Mouse (Mus musculus): ENCODE measurements at regions not wholly inside any gene's neighbourhood (a gene's known extent, or its start where the extent isn't known, plus 50 kb on each side); places are given as distances from the start of the nearest gene placed in this dataset.

- Histone ChIP-seq H3K36me3 (ENCODE audit: control insufficient read depth, insufficient read depth, low read length) (no peaks in the 10 kb centered on the region), H3K4me1 (ENCODE audit: control insufficient read depth in 2 of 2, insufficient read depth in 2 of 2, low read length in 2 of 2) (no peaks in the 10 kb centered on the region), H3K9me3 (ENCODE audit: control insufficient read depth, low read length) (no peaks in the 10 kb centered on the region), H3K27ac (replicated peaks in 1 of 2; ENCODE audit: control insufficient read depth in 1 of 2, insufficient read depth in 1 of 2, low read depth in 2 of 2, low read length in 2 of 2) (no peak overlapping the region), H3K27me3 (ENCODE audit: control insufficient read depth, insufficient read depth, low read length) (no peaks in the 10 kb centered on the region), H3K4me2 (ENCODE audit: low read length) (no peak overlapping the region), H3K4me3 (ENCODE audit: control insufficient read depth in 1 of 2, insufficient read depth in 1 of 2, low read depth in 1 of 2, low read length in 2 of 2) (no peak overlapping the region), H3K9ac (ENCODE audit: low read length) (no peak overlapping the region)
- no peak for ATAC-seq (ENCODE audit: insufficient number of reproducible peaks, insufficient read depth, low FRiP score, low read depth)
Measured at GRCm38 (mm10) chr4:75791789-75792188, 513.7 kb upstream of the Dmac1 start.

GRCm38 (mm10) chr4:75790920-75791589, 513.0 kb upstream of the Dmac1 start:
- no peak overlapping the region for H3K4me3 ChIP-seq (ENCODE audit: control insufficient read depth in 1 of 2, insufficient read depth in 1 of 2, low read depth in 1 of 2, low read length in 2 of 2)
- no peaks in the 10 kb centered on the region for H3K27me3 ChIP-seq (ENCODE audit: control insufficient read depth, insufficient read depth, low read length)
- H3K9ac ChIP-seq (ENCODE audit: low read length) = no peak overlapping the region
- no peak overlapping the region for H3K27ac ChIP-seq (replicated peaks in 1 of 2; ENCODE audit: control insufficient read depth in 1 of 2, insufficient read depth in 1 of 2, low read depth in 2 of 2, low read length in 2 of 2)
- WGBS = 82% methylated on average over 1 of the region's 1 CpGs
- H3K9me3 ChIP-seq (ENCODE audit: control insufficient read depth, low read length) = no peaks in the 10 kb centered on the region
- no peak overlapping the region for H3K4me2 ChIP-seq (ENCODE audit: low read length)
- no peaks in the 10 kb centered on the region for H3K36me3 ChIP-seq (ENCODE audit: control insufficient read depth, insufficient read depth, low read length)
- no peak for ATAC-seq (ENCODE audit: insufficient number of reproducible peaks, insufficient read depth, low FRiP score, low read depth)
- no peaks in the 10 kb centered on the region for H3K4me1 ChIP-seq (ENCODE audit: control insufficient read depth in 2 of 2, insufficient read depth in 2 of 2, low read length in 2 of 2)

GRCm38 (mm10) chr4:75787405-75787804, 509.3 kb upstream of the Dmac1 start:
- no peak overlapping the region for H3K4me3 ChIP-seq (ENCODE audit: control insufficient read depth in 1 of 2, insufficient read depth in 1 of 2, low read depth in 1 of 2, low read length in 2 of 2)
- ATAC-seq (ENCODE audit: insufficient number of reproducible peaks, insufficient read depth, low FRiP score, low read depth) = no peak
- H3K36me3 ChIP-seq (ENCODE audit: control insufficient read depth, insufficient read depth, low read length) = no peaks in the 10 kb centered on the region
- H3K4me1 ChIP-seq (ENCODE audit: control insufficient read depth in 2 of 2, insufficient read depth in 2 of 2, low read length in 2 of 2) = no peaks in the 10 kb centered on the region
- no peaks in the 10 kb centered on the region for H3K27me3 ChIP-seq (ENCODE audit: control insufficient read depth, insufficient read depth, low read length)
- H3K9me3 ChIP-seq (ENCODE audit: control insufficient read depth, low read length) = no peaks in the 10 kb centered on the region
- 75% methylated on average over 3 of the region's 3 CpGs for WGBS
- H3K4me2 ChIP-seq (ENCODE audit: low read length) = no peak overlapping the region
- H3K27ac ChIP-seq (replicated peaks in 1 of 2; ENCODE audit: control insufficient read depth in 1 of 2, insufficient read depth in 1 of 2, low read depth in 2 of 2, low read length in 2 of 2) = no peak overlapping the region
- H3K9ac ChIP-seq (ENCODE audit: low read length) = no peak overlapping the region

GRCm38 (mm10) chr4:75786391-75786790, 508.3 kb upstream of the Dmac1 start:
- Histone ChIP-seq H3K9ac (ENCODE audit: low read length) (no peak overlapping the region), H3K36me3 (ENCODE audit: control insufficient read depth, insufficient read depth, low read length) (no peaks in the 10 kb centered on the region), H3K27me3 (ENCODE audit: control insufficient read depth, insufficient read depth, low read length) (no peaks in the 10 kb centered on the region), H3K9me3 (ENCODE audit: control insufficient read depth, low read length) (no peaks in the 10 kb centered on the region), H3K4me1 (ENCODE audit: control insufficient read depth in 2 of 2, insufficient read depth in 2 of 2, low read length in 2 of 2) (no peaks in the 10 kb centered on the region), H3K27ac (replicated peaks in 1 of 2; ENCODE audit: control insufficient read depth in 1 of 2, insufficient read depth in 1 of 2, low read depth in 2 of 2, low read length in 2 of 2) (no peak overlapping the region), H3K4me2 (ENCODE audit: low read length) (no peak overlapping the region), H3K4me3 (ENCODE audit: control insufficient read depth in 1 of 2, insufficient read depth in 1 of 2, low read depth in 1 of 2, low read length in 2 of 2) (no peak overlapping the region)
- ATAC-seq (ENCODE audit: insufficient number of reproducible peaks, insufficient read depth, low FRiP score, low read depth) = no peak
- 86% methylated on average over 4 of the region's 4 CpGs for WGBS

GRCm38 (mm10) chr4:75779492-75779891, 501.4 kb upstream of the Dmac1 start:
- H3K27ac ChIP-seq (replicated peaks in 1 of 2; ENCODE audit: control insufficient read depth in 1 of 2, insufficient read depth in 1 of 2, low read depth in 2 of 2, low read length in 2 of 2) = no peak overlapping the region
- H3K36me3 ChIP-seq (ENCODE audit: control insufficient read depth, insufficient read depth, low read length) = no peaks in the 10 kb centered on the region
- H3K9ac ChIP-seq (ENCODE audit: low read length) = no peak overlapping the region
- no peaks in the 10 kb centered on the region for H3K27me3 ChIP-seq (ENCODE audit: control insufficient read depth, insufficient read depth, low read length)
- WGBS = 77% methylated on average over 1 of the region's 1 CpGs
- no peaks in the 10 kb centered on the region for H3K4me1 ChIP-seq (ENCODE audit: control insufficient read depth in 2 of 2, insufficient read depth in 2 of 2, low read length in 2 of 2)
- no peak overlapping the region for H3K4me2 ChIP-seq (ENCODE audit: low read length)
- H3K4me3 ChIP-seq (ENCODE audit: control insufficient read depth in 1 of 2, insufficient read depth in 1 of 2, low read depth in 1 of 2, low read length in 2 of 2) = no peak overlapping the region
- H3K9me3 ChIP-seq (ENCODE audit: control insufficient read depth, low read length) = no peaks in the 10 kb centered on the region
- no peak for ATAC-seq (ENCODE audit: insufficient number of reproducible peaks, insufficient read depth, low FRiP score, low read depth)

- Histone ChIP-seq H3K4me2 (ENCODE audit: low read length) (no peak overlapping the region), H3K4me1 (ENCODE audit: control insufficient read depth in 2 of 2, insufficient read depth in 2 of 2, low read length in 2 of 2) (no peaks in the 10 kb centered on the region), H3K9me3 (ENCODE audit: control insufficient read depth, low read length) (no peaks in the 10 kb centered on the region), H3K27ac (replicated peaks in 1 of 2; ENCODE audit: control insufficient read depth in 1 of 2, insufficient read depth in 1 of 2, low read depth in 2 of 2, low read length in 2 of 2) (no peak overlapping the region), H3K9ac (ENCODE audit: low read length) (no peak overlapping the region), H3K27me3 (ENCODE audit: control insufficient read depth, insufficient read depth, low read length) (no peaks in the 10 kb centered on the region), H3K36me3 (ENCODE audit: control insufficient read depth, insufficient read depth, low read length) (no peaks in the 10 kb centered on the region), H3K4me3 (ENCODE audit: control insufficient read depth in 1 of 2, insufficient read depth in 1 of 2, low read depth in 1 of 2, low read length in 2 of 2) (no peak overlapping the region)
- 38% methylated on average over 1 of the region's 1 CpGs for WGBS
- ATAC-seq (ENCODE audit: insufficient number of reproducible peaks, insufficient read depth, low FRiP score, low read depth) = no peak
Measured at GRCm38 (mm10) chr4:75764141-75764540, 486.0 kb upstream of the Dmac1 start.

- 68% methylated on average over 6 of the region's 6 CpGs for WGBS
- no peak overlapping the region for H3K4me2 ChIP-seq (ENCODE audit: low read length)
- H3K36me3 ChIP-seq (ENCODE audit: control insufficient read depth, insufficient read depth, low read length) = no peaks in the 10 kb centered on the region
- no peak for ATAC-seq (ENCODE audit: insufficient number of reproducible peaks, insufficient read depth, low FRiP score, low read depth)
- H3K27me3 ChIP-seq (ENCODE audit: control insufficient read depth, insufficient read depth, low read length) = no peaks in the 10 kb centered on the region
- H3K9ac ChIP-seq (ENCODE audit: low read length) = no peak overlapping the region
- no peaks in the 10 kb centered on the region for H3K4me1 ChIP-seq (ENCODE audit: control insufficient read depth in 2 of 2, insufficient read depth in 2 of 2, low read length in 2 of 2)
- no peaks in the 10 kb centered on the region for H3K9me3 ChIP-seq (ENCODE audit: control insufficient read depth, low read length)
- H3K27ac ChIP-seq (replicated peaks in 1 of 2; ENCODE audit: control insufficient read depth in 1 of 2, insufficient read depth in 1 of 2, low read depth in 2 of 2, low read length in 2 of 2) = no peak overlapping the region
- no peak overlapping the region for H3K4me3 ChIP-seq (ENCODE audit: control insufficient read depth in 1 of 2, insufficient read depth in 1 of 2, low read depth in 1 of 2, low read length in 2 of 2)
Measured at GRCm38 (mm10) chr4:75744605-75745004, 466.5 kb upstream of the Dmac1 start.

GRCm38 (mm10) chr4:75741585-75741984, 463.5 kb upstream of the Dmac1 start:
- Histone ChIP-seq H3K27me3 (ENCODE audit: control insufficient read depth, insufficient read depth, low read length) (no peaks in the 10 kb centered on the region), H3K36me3 (ENCODE audit: control insufficient read depth, insufficient read depth, low read length) (no peaks in the 10 kb centered on the region), H3K9ac (ENCODE audit: low read length) (no peak overlapping the region), H3K4me2 (ENCODE audit: low read length) (no peak overlapping the region), H3K27ac (replicated peaks in 1 of 2; ENCODE audit: control insufficient read depth in 1 of 2, insufficient read depth in 1 of 2, low read depth in 2 of 2, low read length in 2 of 2) (no peak overlapping the region), H3K4me1 (ENCODE audit: control insufficient read depth in 2 of 2, insufficient read depth in 2 of 2, low read length in 2 of 2) (no peaks in the 10 kb centered on the region), H3K4me3 (ENCODE audit: control insufficient read depth in 1 of 2, insufficient read depth in 1 of 2, low read depth in 1 of 2, low read length in 2 of 2) (no peak overlapping the region), H3K9me3 (ENCODE audit: control insufficient read depth, low read length) (no peaks in the 10 kb centered on the region)
- no peak for ATAC-seq (ENCODE audit: insufficient number of reproducible peaks, insufficient read depth, low FRiP score, low read depth)
